In genomic region chr4:135985769-135986168, GRCm38 (mm10) we compare ENCODE assay signal across 8 mouse cellular contexts. TPM values are rescaled to one million over a fixed set of nuclear protein-coding genes. Genes with fewer than 3 reads are reported as not detected.
DNase-seq lines count a peak whose midpoint lies in the region; ATAC-seq and TF ChIP-seq lines count a peak whose summit lies in the region.

No protein-coding gene starts in this region.

- H3K27me3 ChIP-seq in heart, embryonic 10.5 days (ENCODE audit: insufficient read depth, poor library complexity, severe bottlenecking): no peaks in the 10 kb centered on the region
- H3K27me3 ChIP-seq in E14TG2a.4 (ENCODE audit: insufficient read depth, low read length): no peaks in the 10 kb centered on the region
- no peaks in the 10 kb centered on the region for H3K27me3 ChIP-seq in forebrain, embryonic 16.5 days (replicated peaks; ENCODE audit: control insufficient read depth, insufficient read depth, low read length)
- H3K27me3 ChIP-seq in liver, embryonic 16.5 days (ENCODE audit: control insufficient read depth, insufficient read depth, low read depth, low read length): no peaks in the 10 kb centered on the region

- H3K9me3 ChIP-seq in heart, embryonic 10.5 days: no peaks in the 10 kb centered on the region
- no peaks in the 10 kb centered on the region for H3K9me3 ChIP-seq in E14TG2a.4 (ENCODE audit: low read length)
- no peaks in the 10 kb centered on the region for H3K9me3 ChIP-seq in forebrain, embryonic 16.5 days (ENCODE audit: control insufficient read depth, low read length)
- H3K9me3 ChIP-seq in liver, embryonic 16.5 days (replicated peaks; ENCODE audit: control insufficient read depth, low read length): no peaks in the 10 kb centered on the region

- H3K27ac ChIP-seq in heart, embryonic 10.5 days: peak overlapping the region; percentile 18; the same call in 1 of the 2 replicates
- H3K27ac ChIP-seq in forebrain, embryonic 16.5 days (ENCODE audit: low read length): no peak overlapping the region
- peak overlapping the region; percentile 96 for H3K27ac ChIP-seq in liver, embryonic 16.5 days (ENCODE audit: low read length)

- H3K4me2 ChIP-seq in forebrain, embryonic 16.5 days (ENCODE audit: low read length): peak overlapping the region; percentile 98
- peak overlapping the region; percentile 92 for H3K4me2 ChIP-seq in liver, embryonic 16.5 days (ENCODE audit: low read depth, low read length)

- DNase-seq in heart, embryonic 10.5 days (ENCODE audit: low spot score): peak; percentile 66
- no peak for DNase-seq in heart, adult 9 months (ENCODE audit: low spot score in 2 of 2)
- DNase-seq in left cerebral cortex, postnatal 10 days (ENCODE audit: extremely low spot score in 1 of 2, low spot score in 2 of 2): no peak
- no peak for DNase-seq in gastrocnemius, adult 18-20 months (ENCODE audit: low spot score)
- no peak for DNase-seq in embryo, embryonic 10 days (ENCODE audit: low spot score)

- no peak overlapping the region; the same call in 1 of the 2 replicates for H3K9ac ChIP-seq in forebrain, embryonic 16.5 days (replicated peaks; ENCODE audit: low read depth, low read length)
- H3K9ac ChIP-seq in liver, embryonic 16.5 days (ENCODE audit: low read depth, low read length): peak overlapping the region; percentile 91

- ATAC-seq in forebrain, embryonic 16.5 days: no peak
- no peak for ATAC-seq in liver, embryonic 16.5 days (ENCODE audit: low read depth)

- H3K36me3 ChIP-seq in heart, embryonic 10.5 days: peaks cover 43% of the 10 kb centered on the region
- peaks cover 43% of the 10 kb centered on the region for H3K36me3 ChIP-seq in E14TG2a.4 (ENCODE audit: insufficient read depth, low read length)
- H3K36me3 ChIP-seq in forebrain, embryonic 16.5 days (ENCODE audit: control insufficient read depth, insufficient read depth): peaks cover 6% of the 10 kb centered on the region
- H3K36me3 ChIP-seq in liver, embryonic 16.5 days (ENCODE audit: control insufficient read depth, insufficient read depth): peaks cover 26% of the 10 kb centered on the region

- 89% methylated on average over 7 of the region's 7 CpGs for WGBS in heart, embryonic 10.5 days
- WGBS in forebrain, embryonic 16.5 days: 87% methylated on average over 7 of the region's 7 CpGs
- WGBS in liver, embryonic 16.5 days (ENCODE audit: insufficient replicate concordance): 74% methylated on average over 7 of the region's 7 CpGs

- intact Hi-C loops in left cerebral cortex, postnatal 10 days (cut with DNase I): loop anchor here (10.0 kb wide), 1 partner anchor 69 kb away; the partner anchor contains the start of gene Rpl11

- peak overlapping the region; percentile 85 for H3K4me3 ChIP-seq in heart, embryonic 10.5 days
- peak overlapping the region; percentile 99 for H3K4me3 ChIP-seq in E14TG2a.4 (replicated peaks; ENCODE audit: low read length)
- H3K4me3 ChIP-seq in forebrain, embryonic 16.5 days (replicated peaks; ENCODE audit: low read length): peak overlapping the region; percentile 85; the same call in 1 of the 2 replicates
- peak overlapping the region; percentile 84 for H3K4me3 ChIP-seq in liver, embryonic 16.5 days (ENCODE audit: low read depth, low read length)

- peaks cover 25% of the 10 kb centered on the region for H3K4me1 ChIP-seq in heart, embryonic 10.5 days
- H3K4me1 ChIP-seq in E14TG2a.4 (replicated peaks; ENCODE audit: low read depth, low read length): peaks cover 37% of the 10 kb centered on the region
- peaks cover 16% of the 10 kb centered on the region for H3K4me1 ChIP-seq in forebrain, embryonic 16.5 days (replicated peaks; ENCODE audit: control insufficient read depth, insufficient read depth, low read length)
- H3K4me1 ChIP-seq in liver, embryonic 16.5 days (ENCODE audit: control insufficient read depth, low read depth, low read length): peaks cover 33% of the 10 kb centered on the region

- no peak for TF ChIP-seq CTCF in E14TG2a.4 (conservative IDR thresholded peaks at IDR 0.05; ENCODE audit: low read length)

RNA-seq across cellular contexts. Expression of gene Pithd1, which starts 1.3 kb away (rescaled TPM):
- polyA plus RNA-seq in heart, embryonic 10.5 days (2016; fragmentation: Nextera tagmentation; extraction: Ambion mirVana): 50.8 and 67.8 TPM in 2 replicates
- 56.0 and 56.1 TPM in 2 replicates for polyA plus RNA-seq in forebrain, embryonic 16.5 days (2015; fragmentation: Nextera tagmentation; extraction: Ambion mirVana)
- 61.4 and 63.3 TPM in 2 replicates for polyA plus RNA-seq in liver, embryonic 16.5 days (2015; fragmentation: Nextera tagmentation; extraction: Ambion mirVana)
- 10 to 100 TPM; 58.4 to 63.8 TPM for total RNA-seq in left cerebral cortex, postnatal 10 days (2021)
- total RNA-seq in gastrocnemius, adult 18-20 months (2021): 10 to 100 TPM; 25.3 to 26.3 TPM

RNA-seq across cellular contexts. Expression of gene Lypla2, which starts 13.3 kb away (rescaled TPM):
- polyA plus RNA-seq in heart, embryonic 10.5 days (2016; fragmentation: Nextera tagmentation; extraction: Ambion mirVana): 105 and 134 TPM in 2 replicates
- polyA plus RNA-seq in forebrain, embryonic 16.5 days (2015; fragmentation: Nextera tagmentation; extraction: Ambion mirVana): 169 and 197 TPM in 2 replicates
- polyA plus RNA-seq in liver, embryonic 16.5 days (2015; fragmentation: Nextera tagmentation; extraction: Ambion mirVana): 37.0 and 39.9 TPM in 2 replicates
- 10 to 100 TPM; 94.0 to 95.0 TPM for total RNA-seq in left cerebral cortex, postnatal 10 days (2021)
- 10 to 100 TPM; 25.2 to 29.8 TPM for total RNA-seq in gastrocnemius, adult 18-20 months (2021)

RNA-seq across cellular contexts. Expression of gene Gale, which starts 22.2 kb away (rescaled TPM):
- 46.0 and 48.0 TPM in 2 replicates for polyA plus RNA-seq in heart, embryonic 10.5 days (2016; fragmentation: Nextera tagmentation; extraction: Ambion mirVana)
- polyA plus RNA-seq in forebrain, embryonic 16.5 days (2015; fragmentation: Nextera tagmentation; extraction: Ambion mirVana): 34.7 and 44.1 TPM in 2 replicates
- 34.5 and 37.6 TPM in 2 replicates for polyA plus RNA-seq in liver, embryonic 16.5 days (2015; fragmentation: Nextera tagmentation; extraction: Ambion mirVana)
- total RNA-seq in left cerebral cortex, postnatal 10 days (2021): 10 to 100 TPM; 28.0 to 29.7 TPM
- total RNA-seq in gastrocnemius, adult 18-20 months (2021): under 1 TPM; 0.73 to 0.97 TPM

RNA-seq across cellular contexts. Expression of gene Eloa, which starts 35.8 kb away (rescaled TPM):
- 35.6 and 36.1 TPM in 2 replicates for polyA plus RNA-seq in heart, embryonic 10.5 days (2016; fragmentation: Nextera tagmentation; extraction: Ambion mirVana)
- 32.5 and 36.2 TPM in 2 replicates for polyA plus RNA-seq in forebrain, embryonic 16.5 days (2015; fragmentation: Nextera tagmentation; extraction: Ambion mirVana)
- polyA plus RNA-seq in liver, embryonic 16.5 days (2015; fragmentation: Nextera tagmentation; extraction: Ambion mirVana): 29.1 and 29.4 TPM in 2 replicates
- 10 to 100 TPM; 30.1 to 32.3 TPM for total RNA-seq in left cerebral cortex, postnatal 10 days (2021)
- 10 to 100 TPM; 62.0 to 62.3 TPM for total RNA-seq in gastrocnemius, adult 18-20 months (2021)

RNA-seq across cellular contexts. Expression of gene Hmgcl, which starts 39.5 kb away (rescaled TPM):
- 67.5 and 77.1 TPM in 2 replicates for polyA plus RNA-seq in heart, embryonic 10.5 days (2016; fragmentation: Nextera tagmentation; extraction: Ambion mirVana)
- 62.2 and 67.9 TPM in 2 replicates for polyA plus RNA-seq in forebrain, embryonic 16.5 days (2015; fragmentation: Nextera tagmentation; extraction: Ambion mirVana)
- 105 and 107 TPM in 2 replicates for polyA plus RNA-seq in liver, embryonic 16.5 days (2015; fragmentation: Nextera tagmentation; extraction: Ambion mirVana)
- total RNA-seq in left cerebral cortex, postnatal 10 days (2021): 10 to 100 TPM; 30.5 to 31.9 TPM
- 10 to 100 TPM; 38.5 to 40.1 TPM for total RNA-seq in gastrocnemius, adult 18-20 months (2021)
